Mouse (Mus musculus): Measurements from ENCODE around the gene Prkcb.

Prkcb gene

GRCm38 (mm10) chr7:122320843-122321544 lies 32.4 kb downstream of the Prkcb start:
- DNase-seq (ENCODE audit: low spot score in 2 of 2), result no peak

- DNase-seq (ENCODE audit: low spot score in 2 of 2), result no peak
These were observed 33.6 kb downstream of the Prkcb start for GRCm38 (mm10) chr7:122322038-122322690.

GRCm38 (mm10) chr7:122327942-122328341 lies 39.4 kb downstream of the Prkcb start:
- no peak for DNase-seq (ENCODE audit: low spot score in 2 of 2)

GRCm38 (mm10) chr7:122328466-122328865 lies 39.9 kb downstream of the Prkcb start:
- DNase-seq (ENCODE audit: low spot score in 2 of 2), result no peak

GRCm38 (mm10) chr7:122329588-122329987 lies 41.0 kb downstream of the Prkcb start:
- peak in 1 of 2 experiments; percentile 57 for DNase-seq (ENCODE audit: low spot score in 2 of 2)

- DNase-seq (ENCODE audit: low spot score in 2 of 2), result no peak
These were observed 45.1 kb downstream of the Prkcb start for GRCm38 (mm10) chr7:122333686-122334085.

GRCm38 (mm10) chr7:122337302-122337701 lies 48.8 kb downstream of the Prkcb start:
- DNase-seq (ENCODE audit: low spot score in 2 of 2), result no peak

GRCm38 (mm10) chr7:122338055-122338454 lies 49.5 kb downstream of the Prkcb start:
- DNase-seq (ENCODE audit: low spot score in 2 of 2), result no peak

- no peak for DNase-seq (ENCODE audit: low spot score in 2 of 2)
These were observed 50.9 kb downstream of the Prkcb start for GRCm38 (mm10) chr7:122339476-122339875.

GRCm38 (mm10) chr7:122341813-122342212 lies 53.3 kb downstream of the Prkcb start:
- DNase-seq (ENCODE audit: low spot score in 2 of 2), result no peak

- no peak for DNase-seq (ENCODE audit: low spot score in 2 of 2)
These were observed 56.1 kb downstream of the Prkcb start for GRCm38 (mm10) chr7:122344656-122345055.

GRCm38 (mm10) chr7:122346251-122347242 lies 58.0 kb downstream of the Prkcb start:
- no peak for DNase-seq (ENCODE audit: low spot score in 2 of 2)

GRCm38 (mm10) chr7:122347433-122347832 lies 58.9 kb downstream of the Prkcb start:
- no peak for DNase-seq (ENCODE audit: low spot score in 2 of 2)

GRCm38 (mm10) chr7:122349961-122350360 lies 61.4 kb downstream of the Prkcb start:
- DNase-seq (ENCODE audit: low spot score in 2 of 2), result no peak

GRCm38 (mm10) chr7:122350741-122351140 lies 62.2 kb downstream of the Prkcb start:
- no peak for DNase-seq (ENCODE audit: low spot score in 2 of 2)

GRCm38 (mm10) chr7:122351816-122352215 lies 63.3 kb downstream of the Prkcb start:
- DNase-seq (ENCODE audit: low spot score in 2 of 2), result no peak

GRCm38 (mm10) chr7:122352566-122353277 lies 64.2 kb downstream of the Prkcb start:
- no peak for DNase-seq (ENCODE audit: low spot score in 2 of 2)

GRCm38 (mm10) chr7:122353329-122353728 lies 64.8 kb downstream of the Prkcb start:
- DNase-seq (ENCODE audit: low spot score in 2 of 2), result no peak

GRCm38 (mm10) chr7:122356941-122357340 lies 68.4 kb downstream of the Prkcb start:
- DNase-seq (ENCODE audit: low spot score in 2 of 2), result no peak

- no peak for DNase-seq (ENCODE audit: low spot score in 2 of 2)
These were observed 69.3 kb downstream of the Prkcb start for GRCm38 (mm10) chr7:122357847-122358246.

GRCm38 (mm10) chr7:122366635-122367034 lies 78.1 kb downstream of the Prkcb start:
- no peak for DNase-seq (ENCODE audit: low spot score in 2 of 2)
